Mouse (Mus musculus): ENCODE measurements at regions not wholly inside any gene's neighbourhood (a gene's known extent, or its start where the extent isn't known, plus 50 kb on each side); places are given as distances from the start of the nearest gene placed in this dataset.

- TF ChIP-seq CTCF (IDR thresholded peaks at IDR 0.05; ENCODE audit: low read depth): no peak
- no peak for TF ChIP-seq EP300 (IDR thresholded peaks at IDR 0.05; ENCODE audit: low read depth)
Observed at GRCm38 (mm10) chr17:13542261-13542660, 187.9 kb downstream of the Tcp10c start.
